Mouse (Mus musculus): ENCODE measurements at regions not wholly inside any gene's neighbourhood (a gene's known extent, or its start where the extent isn't known, plus 50 kb on each side); places are given as distances from the start of the nearest gene placed in this dataset.

GRCm38 (mm10) chr14:97588611-97589010 lies 581.0 kb downstream of the Dach1 start:
- no peak for TF ChIP-seq CHD2 (IDR thresholded peaks at IDR 0.05; ENCODE audit: low read depth, low read length)
- TF ChIP-seq HCFC1 (IDR thresholded peaks at IDR 0.05; ENCODE audit: borderline replicate concordance, insufficient read depth, low read length) = no peak
- TF ChIP-seq ZC3H11A (IDR thresholded peaks at IDR 0.05; ENCODE audit: borderline replicate concordance, low read depth, low read length) = no peak
- TF ChIP-seq ZNF384 (IDR thresholded peaks at IDR 0.05; ENCODE audit: low read depth, low read length) = no peak
- no peak for TF ChIP-seq MAFK (IDR thresholded peaks at IDR 0.05; ENCODE audit: insufficient read depth, low read depth, low read length)
